Mouse (Mus musculus) lung, embryonic 16.5 days (tissue): ENCODE results near the gene Bola3. TPM values are rescaled to one million over a fixed set of nuclear protein-coding genes. Genes with fewer than 3 reads are reported as not detected.

Source experiments
- ATAC-seq: fragments of 200-750 bp; cut with Nextera tagmentation; 2 replicates; pipeline ENCODE4 v1.8.0; 2017; ENCODE audit warnings: low read depth, mild to moderate bottlenecking, moderate library complexity
- H3K27ac ChIP-seq: fragments of 300-500 bp; sonication (generic); 2 replicates; pipeline ENCODE4 v1.5.1; 2014; ENCODE audit warnings: mild to moderate bottlenecking, control low read depth, low read length
- H3K27me3 ChIP-seq: fragments of 300-500 bp; sonication (generic); 2 replicates; pipeline ENCODE4 v1.6.1; 2014; ENCODE audit warnings: low read depth, low read length, mixed read lengths; ENCODE audit not compliant: control insufficient read depth, insufficient read depth
- H3K36me3 ChIP-seq: fragments of 300-500 bp; sonication (generic); 2 replicates; pipeline ENCODE4 v1.6.1; 2014; ENCODE audit warnings: low read length; ENCODE audit not compliant: control insufficient read depth, insufficient read depth
- H3K4me1 ChIP-seq: fragments of 300-500 bp; sonication (generic); replicated peaks from 2 replicates; pipeline ENCODE4 v1.6.1; 2014; ENCODE audit warnings: low read length, mixed read lengths; ENCODE audit not compliant: control insufficient read depth, insufficient read depth
- H3K4me2 ChIP-seq: fragments of 300-500 bp; sonication (generic); 2 replicates; pipeline ENCODE4 v1.6.1; 2014; ENCODE audit warnings: low read depth, low read length, control low read depth
- H3K4me3 ChIP-seq: fragments of 300-500 bp; sonication (generic); 2 replicates; pipeline ENCODE4 v1.5.1; 2014; ENCODE audit warnings: mild to moderate bottlenecking, low read length, control low read depth
- H3K9ac ChIP-seq: fragments of 300-500 bp; sonication (generic); 2 replicates; pipeline ENCODE4 v1.6.1; 2014; ENCODE audit warnings: low read length, control low read depth
- H3K9me3 ChIP-seq: fragments of 300-500 bp; sonication (generic); 2 replicates; pipeline ENCODE4 v1.6.1; 2016; ENCODE audit warnings: low read length; ENCODE audit not compliant: control insufficient read depth
- WGBS: fragments of 180-500 bp; shearing (Covaris S2); extraction: QIAGEN DNeasy Blood & Tissue Kit; methylation state at CpG from one replicate; pipeline ENCODE4 v1.1.7; 2014; 5-methylcytosine and 5-hydroxymethylcytosine counted together
- polyA plus RNA-seq: library from polyadenylated mRNA; unstranded; fragments of >200 nt; fragmentation: Nextera tagmentation; extraction: Ambion mirVana; gene quantifications from 2 replicates; pipeline ENCODE4 v1.2.1, GENCODE M21; 2015

The Bola3 gene
- 132 and 133 TPM in 2 replicates for polyA plus RNA-seq

- peaks cover 4% of the 10 kb centered on the region; the same call in 1 of the 2 replicates for H3K36me3 ChIP-seq
- H3K9me3 ChIP-seq = no peaks in the 10 kb centered on the region
- peaks cover 11% of the 10 kb centered on the region for H3K4me1 ChIP-seq
- no peak within 1 kb of the TSS for H3K27ac ChIP-seq
- peak within 1 kb of the TSS; percentile 76 for H3K4me3 ChIP-seq
- H3K27me3 ChIP-seq = no peaks in the 10 kb centered on the region
- H3K4me2 ChIP-seq = peak within 1 kb of the TSS; percentile 77
- ATAC-seq = peak; percentile 43; the same call in 1 of the 2 replicates
- 33% methylated on average over 6 of the region's 6 CpGs for WGBS
- peak within 1 kb of the TSS; percentile 86 for H3K9ac ChIP-seq
Observed at GRCm38 (mm10) chr6:83348873-83349272, at the start of gene Bola3. Bola3 (plus strand) TSS chr6:83349147.

GRCm38 (mm10) chr6:83300447-83301229 lies 48.3 kb upstream of the Bola3 start:
- Histone ChIP-seq H3K4me2 (no peak overlapping the region), H3K9me3 (no peaks in the 10 kb centered on the region), H3K9ac (no peak overlapping the region), H3K4me3 (no peak overlapping the region), H3K27ac (no peak overlapping the region), H3K36me3 (no peaks in the 10 kb centered on the region), H3K4me1 (no peaks in the 10 kb centered on the region), H3K27me3 (no peaks in the 10 kb centered on the region)
- no peak for ATAC-seq
- 69% methylated on average over 7 of the region's 7 CpGs for WGBS

GRCm38 (mm10) chr6:83301294-83301693 lies 47.7 kb upstream of the Bola3 start:
- no peaks in the 10 kb centered on the region for H3K27me3 ChIP-seq
- H3K9me3 ChIP-seq = no peaks in the 10 kb centered on the region
- H3K4me2 ChIP-seq = no peak overlapping the region
- WGBS = 50% methylated on average over 2 of the region's 2 CpGs
- H3K9ac ChIP-seq = no peak overlapping the region
- H3K4me1 ChIP-seq = no peaks in the 10 kb centered on the region
- H3K27ac ChIP-seq = no peak overlapping the region
- 0 out of 2 replicates have a peak, but pooled peaks have one; percentile 38 for ATAC-seq
- no peak overlapping the region for H3K4me3 ChIP-seq
- H3K36me3 ChIP-seq = no peaks in the 10 kb centered on the region

GRCm38 (mm10) chr6:83302264-83302663 lies 46.7 kb upstream of the Bola3 start:
- ATAC-seq = no peak
- Histone ChIP-seq H3K4me2 (no peak overlapping the region), H3K36me3 (no peaks in the 10 kb centered on the region), H3K9ac (no peak overlapping the region), H3K4me1 (no peaks in the 10 kb centered on the region), H3K27ac (peak overlapping the region; percentile 40; the same call in 1 of the 2 replicates), H3K4me3 (no peak overlapping the region), H3K27me3 (no peaks in the 10 kb centered on the region), H3K9me3 (no peaks in the 10 kb centered on the region)
- 80% methylated on average over 5 of the region's 5 CpGs for WGBS

- Histone ChIP-seq H3K9me3 (no peaks in the 10 kb centered on the region), H3K36me3 (peaks cover 10% of the 10 kb centered on the region), H3K27me3 (no peaks in the 10 kb centered on the region), H3K4me3 (no peak overlapping the region), H3K4me1 (no peaks in the 10 kb centered on the region), H3K9ac (no peak overlapping the region), H3K4me2 (no peak overlapping the region), H3K27ac (no peak overlapping the region)
- no peak for ATAC-seq
- 85% methylated on average over 7 of the region's 7 CpGs for WGBS
Observed at GRCm38 (mm10) chr6:83309017-83309416, 39.9 kb upstream of the Bola3 start.

GRCm38 (mm10) chr6:83311206-83311605 lies 37.7 kb upstream of the Bola3 start:
- no peak overlapping the region for H3K4me2 ChIP-seq
- no peak overlapping the region for H3K27ac ChIP-seq
- no peaks in the 10 kb centered on the region for H3K9me3 ChIP-seq
- H3K4me1 ChIP-seq = peaks cover 6% of the 10 kb centered on the region
- WGBS = 88% methylated on average over 11 of the region's 11 CpGs
- no peak overlapping the region for H3K9ac ChIP-seq
- no peaks in the 10 kb centered on the region for H3K27me3 ChIP-seq
- H3K4me3 ChIP-seq = no peak overlapping the region
- no peak for ATAC-seq
- H3K36me3 ChIP-seq = peaks cover 10% of the 10 kb centered on the region

- Histone ChIP-seq H3K4me3 (no peak overlapping the region), H3K4me2 (no peak overlapping the region), H3K9me3 (no peaks in the 10 kb centered on the region), H3K9ac (no peak overlapping the region), H3K27me3 (no peaks in the 10 kb centered on the region), H3K27ac (no peak overlapping the region), H3K36me3 (peaks cover 10% of the 10 kb centered on the region), H3K4me1 (peaks cover 14% of the 10 kb centered on the region)
- WGBS = 65% methylated on average over 7 of the region's 7 CpGs
- ATAC-seq = no peak
Observed at GRCm38 (mm10) chr6:83312021-83312420, 36.9 kb upstream of the Bola3 start.

- no peak for ATAC-seq
- Histone ChIP-seq H3K27me3 (no peaks in the 10 kb centered on the region), H3K4me2 (no peak overlapping the region), H3K4me1 (peaks cover 14% of the 10 kb centered on the region), H3K4me3 (no peak overlapping the region), H3K9me3 (no peaks in the 10 kb centered on the region), H3K9ac (no peak overlapping the region), H3K27ac (no peak overlapping the region), H3K36me3 (peaks cover 10% of the 10 kb centered on the region)
- 89% methylated on average over 8 of the region's 8 CpGs for WGBS
Observed at GRCm38 (mm10) chr6:83312514-83312913, 36.4 kb upstream of the Bola3 start.

- H3K27me3 ChIP-seq = no peaks in the 10 kb centered on the region
- H3K9me3 ChIP-seq = no peaks in the 10 kb centered on the region
- H3K4me1 ChIP-seq = peaks cover 14% of the 10 kb centered on the region
- H3K9ac ChIP-seq = no peak overlapping the region
- no peak for ATAC-seq
- H3K4me2 ChIP-seq = no peak overlapping the region; the same call in 1 of the 2 replicates
- no peak overlapping the region for H3K27ac ChIP-seq
- peaks cover 6% of the 10 kb centered on the region; the same call in 1 of the 2 replicates for H3K36me3 ChIP-seq
- H3K4me3 ChIP-seq = no peak overlapping the region
Observed at GRCm38 (mm10) chr6:83315293-83315692, 33.7 kb upstream of the Bola3 start.
